Mouse (Mus musculus) kidney, postnatal 10 days (tissue): ENCODE data around the gene Tmco4.

ENCODE experiments used
- DNase-seq: peaks from one replicate; pipeline ENCODE4 v3.0.0; 2021; ENCODE audit warnings: mixed read lengths

Tmco4 gene

DNA sequence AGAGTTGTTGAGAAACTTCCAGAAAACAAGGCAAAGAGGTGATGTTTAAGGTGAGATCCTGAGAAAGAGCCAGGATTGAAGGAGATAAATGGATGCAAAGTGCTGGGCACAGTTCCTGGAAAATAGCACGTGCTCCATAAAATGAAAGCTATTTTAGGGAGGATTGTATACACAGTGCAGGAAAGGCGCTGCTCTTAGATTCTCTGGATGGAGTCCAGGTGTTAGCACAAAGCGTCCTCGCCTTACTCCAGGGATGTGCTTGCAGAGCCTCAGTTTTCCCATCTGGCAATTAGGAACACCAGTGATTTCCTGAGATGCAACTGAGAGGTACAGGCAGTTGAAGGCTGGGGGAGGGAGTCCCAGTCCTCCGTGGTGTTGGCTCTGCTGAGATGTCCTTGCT is 123.5 kb downstream of the Tmco4 start:
- no peak for DNase-seq

DNA sequence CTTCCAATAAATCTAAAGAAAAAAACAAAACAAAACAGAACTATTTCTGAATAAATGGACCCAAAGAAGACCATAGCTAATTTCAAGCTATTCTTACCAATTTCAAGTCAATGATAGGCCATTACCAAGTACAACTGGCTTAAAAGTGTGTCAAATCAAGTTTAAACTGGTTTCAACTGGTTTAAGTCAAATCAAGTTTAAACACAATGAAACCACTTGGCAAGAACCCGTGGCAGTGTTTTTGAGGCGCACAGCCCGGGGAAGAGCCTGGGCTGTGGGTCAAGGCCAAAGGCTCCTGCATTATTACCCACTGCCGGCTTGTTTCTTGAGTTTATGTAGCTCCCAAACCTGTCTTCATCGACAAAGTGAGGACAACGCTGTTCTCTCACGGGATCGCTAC is 127.6 kb downstream of the Tmco4 start:
- DNase-seq = no peak

DNA sequence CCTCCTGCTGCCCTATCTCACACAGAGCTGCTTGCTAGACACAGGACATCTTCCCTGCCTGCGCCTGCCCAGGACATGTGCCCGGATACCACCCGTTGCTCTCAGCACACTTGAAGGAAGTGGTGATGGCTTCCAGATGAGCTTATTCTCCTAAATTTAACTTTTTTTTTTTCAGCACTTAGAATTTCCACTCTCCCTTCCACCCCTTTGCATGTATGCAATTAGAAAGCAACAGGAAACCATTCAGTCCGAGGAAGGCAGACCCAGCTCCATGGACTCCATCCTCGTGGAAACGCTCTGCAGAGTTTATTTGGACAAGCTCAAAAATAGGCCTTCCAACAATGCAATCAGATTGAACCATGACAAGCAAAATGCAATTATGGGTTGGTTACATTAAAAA is 128.9 kb downstream of the Tmco4 start:
- DNase-seq = no peak

GRCm38 (mm10) chr4:139105453-139105852 is 132.8 kb downstream of the Tmco4 start:
- no peak for DNase-seq
